Mouse (Mus musculus) forebrain, embryonic 15.5 days (tissue): ENCODE results near the gene Atg14. TPM values are rescaled to one million over a fixed set of nuclear protein-coding genes. Genes with fewer than 3 reads are reported as not detected.

Experiments
- ATAC-seq: fragments of 200-750 bp; cut with Nextera tagmentation; replicated peaks from 2 replicates; pipeline ENCODE4 v1.8.0; 2017; ENCODE audit warnings: mild to moderate bottlenecking, moderate TSS enrichment, moderate library complexity
- H3K27ac ChIP-seq: fragments of 300-500 bp; sonication (generic); replicated peaks from 2 replicates; pipeline ENCODE4 v1.5.1; 2015; ENCODE audit warnings: mild to moderate bottlenecking, inconsistent platforms
- H3K27me3 ChIP-seq: fragments of 300-500 bp; sonication (generic); 2 replicates; pipeline ENCODE4 v1.6.1; 2015; ENCODE audit warnings: inconsistent platforms
- H3K36me3 ChIP-seq: fragments of 300-500 bp; sonication (generic); 2 replicates; pipeline ENCODE4 v1.6.1; 2015; ENCODE audit warnings: mild to moderate bottlenecking, inconsistent platforms
- H3K4me1 ChIP-seq: fragments of 300-500 bp; sonication (generic); 2 replicates; pipeline ENCODE4 v1.6.1; 2015; ENCODE audit warnings: inconsistent platforms
- H3K4me2 ChIP-seq: fragments of 300-500 bp; sonication (generic); replicated peaks from 2 replicates; pipeline ENCODE4 v1.6.1; 2015; ENCODE audit warnings: mild to moderate bottlenecking, inconsistent platforms
- H3K4me3 ChIP-seq: fragments of 300-500 bp; sonication (generic); 2 replicates; pipeline ENCODE4 v1.5.1; 2015; ENCODE audit warnings: mild to moderate bottlenecking, inconsistent platforms
- H3K9ac ChIP-seq: fragments of 300-500 bp; sonication (generic); replicated peaks from 2 replicates; pipeline ENCODE4 v1.6.1; 2015; ENCODE audit warnings: mild to moderate bottlenecking, inconsistent platforms
- H3K9me3 ChIP-seq: fragments of 300-500 bp; sonication (generic); 2 replicates; pipeline ENCODE4 v1.6.1; 2016; ENCODE audit warnings: inconsistent platforms
- WGBS: fragments of 180-500 bp; shearing (Covaris S2); methylation state at CpG from one replicate; pipeline ENCODE4 v1.1.7; 2015; ENCODE audit warnings: mixed read lengths; 5-methylcytosine and 5-hydroxymethylcytosine counted together
- polyA plus RNA-seq: library from polyadenylated mRNA; unstranded; fragments of >200 nt; fragmentation: Nextera tagmentation; extraction: Ambion mirVana; gene quantifications from 2 replicates; pipeline ENCODE4 v1.2.1, GENCODE M21; 2015

Atg14 gene
- polyA plus RNA-seq, 1 experiment from 2014 or later = 21.8 TPM

DNA sequence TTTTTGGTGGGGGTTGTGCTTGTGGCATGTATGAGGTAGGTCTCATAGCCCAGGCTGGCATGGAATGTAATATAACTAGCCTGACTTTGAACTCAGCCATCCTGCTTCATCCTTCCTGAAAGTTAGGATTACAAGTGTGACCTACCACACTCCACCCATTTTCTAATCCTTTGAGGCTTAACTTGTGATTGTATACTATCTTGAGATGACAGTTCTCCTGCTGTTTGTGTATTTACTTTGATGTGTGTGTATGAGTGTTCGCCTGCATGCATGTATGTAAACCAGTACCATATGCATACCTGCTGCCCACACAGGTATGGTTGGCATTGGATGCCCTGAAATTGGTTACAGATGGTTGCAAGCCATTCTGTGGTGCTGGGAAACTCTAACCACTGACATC is 48.8 kb downstream of the Atg14 start:
- no peak overlapping the region for H3K9ac ChIP-seq
- no peak overlapping the region for H3K4me3 ChIP-seq
- no peak overlapping the region for H3K4me2 ChIP-seq
- H3K27ac ChIP-seq = no peak overlapping the region
- no peaks in the 10 kb centered on the region for H3K4me1 ChIP-seq
- no peaks in the 10 kb centered on the region for H3K36me3 ChIP-seq
- no peaks in the 10 kb centered on the region for H3K27me3 ChIP-seq
- no peak for ATAC-seq
- WGBS = 86% methylated on average over 1 of the region's 1 CpGs
- no peaks in the 10 kb centered on the region for H3K9me3 ChIP-seq

- Histone ChIP-seq H3K36me3 (no peaks in the 10 kb centered on the region), H3K9ac (no peak overlapping the region), H3K4me3 (no peak overlapping the region), H3K27ac (no peak overlapping the region), H3K27me3 (no peaks in the 10 kb centered on the region), H3K9me3 (no peaks in the 10 kb centered on the region), H3K4me2 (no peak overlapping the region), H3K4me1 (no peaks in the 10 kb centered on the region)
- WGBS = 85% methylated on average over 13 of the region's 13 CpGs
- ATAC-seq = no peak
Measured at GRCm38 (mm10) chr14:47520751-47521449, 49.5 kb downstream of the Atg14 start.

GRCm38 (mm10) chr14:47518619-47519018 is 51.8 kb downstream of the Atg14 start:
- Histone ChIP-seq H3K4me2 (no peak overlapping the region), H3K27me3 (no peaks in the 10 kb centered on the region), H3K4me3 (no peak overlapping the region), H3K4me1 (no peaks in the 10 kb centered on the region), H3K36me3 (no peaks in the 10 kb centered on the region), H3K27ac (no peak overlapping the region), H3K9ac (no peak overlapping the region), H3K9me3 (no peaks in the 10 kb centered on the region)
- WGBS = 92% methylated on average over 6 of the region's 6 CpGs
- no peak for ATAC-seq

- H3K27ac ChIP-seq = no peak overlapping the region
- no peaks in the 10 kb centered on the region for H3K9me3 ChIP-seq
- 96% methylated on average over 6 of the region's 6 CpGs for WGBS
- ATAC-seq = no peak
- H3K27me3 ChIP-seq = no peaks in the 10 kb centered on the region
- no peak overlapping the region for H3K4me3 ChIP-seq
- H3K4me1 ChIP-seq = no peaks in the 10 kb centered on the region
- no peak overlapping the region for H3K4me2 ChIP-seq
- no peaks in the 10 kb centered on the region for H3K36me3 ChIP-seq
- H3K9ac ChIP-seq = no peak overlapping the region
Measured at GRCm38 (mm10) chr14:47516755-47517154, 53.7 kb downstream of the Atg14 start.

DNA sequence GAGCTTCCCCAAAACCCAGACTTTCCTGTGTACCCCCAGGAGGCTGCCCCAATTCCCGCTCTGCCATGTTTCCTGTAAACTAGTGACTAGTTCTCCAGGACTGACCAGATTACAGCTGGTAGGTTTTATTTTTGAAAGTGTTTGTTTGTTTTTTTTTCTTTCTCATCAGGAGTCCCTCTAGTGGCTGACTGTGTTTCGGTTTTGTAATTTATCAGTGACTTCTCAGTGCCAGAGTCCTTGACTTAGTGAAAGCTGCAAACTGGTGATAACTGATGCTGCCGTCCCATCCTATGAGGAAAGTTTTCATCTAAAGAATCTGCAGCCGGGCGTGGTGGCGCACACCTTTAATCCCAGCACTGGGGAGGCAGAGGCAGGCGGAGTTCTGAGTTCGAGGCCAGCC is 54.8 kb downstream of the Atg14 start:
- ATAC-seq = no peak
- Histone ChIP-seq H3K4me2 (no peak overlapping the region), H3K36me3 (no peaks in the 10 kb centered on the region), H3K27me3 (no peaks in the 10 kb centered on the region), H3K9me3 (no peaks in the 10 kb centered on the region), H3K4me1 (no peaks in the 10 kb centered on the region), H3K9ac (no peak overlapping the region), H3K27ac (no peak overlapping the region), H3K4me3 (no peak overlapping the region)
- WGBS = 90% methylated on average over 8 of the region's 8 CpGs

- Histone ChIP-seq H3K4me2 (no peak overlapping the region), H3K36me3 (no peaks in the 10 kb centered on the region), H3K9me3 (no peaks in the 10 kb centered on the region), H3K27ac (no peak overlapping the region), H3K4me3 (no peak overlapping the region), H3K9ac (no peak overlapping the region), H3K4me1 (no peaks in the 10 kb centered on the region), H3K27me3 (no peaks in the 10 kb centered on the region)
- no peak for ATAC-seq
- WGBS = 55% methylated on average over 7 of the region's 7 CpGs
Measured at GRCm38 (mm10) chr14:47514816-47515453, 55.5 kb downstream of the Atg14 start.

GRCm38 (mm10) chr14:47513606-47514005 is 56.8 kb downstream of the Atg14 start:
- Histone ChIP-seq H3K9ac (no peak overlapping the region), H3K4me2 (no peak overlapping the region), H3K9me3 (no peaks in the 10 kb centered on the region), H3K4me3 (no peak overlapping the region), H3K4me1 (no peaks in the 10 kb centered on the region), H3K27me3 (no peaks in the 10 kb centered on the region), H3K27ac (no peak overlapping the region), H3K36me3 (no peaks in the 10 kb centered on the region)
- WGBS = 90% methylated on average over 3 of the region's 3 CpGs
- ATAC-seq = no peak

DNA sequence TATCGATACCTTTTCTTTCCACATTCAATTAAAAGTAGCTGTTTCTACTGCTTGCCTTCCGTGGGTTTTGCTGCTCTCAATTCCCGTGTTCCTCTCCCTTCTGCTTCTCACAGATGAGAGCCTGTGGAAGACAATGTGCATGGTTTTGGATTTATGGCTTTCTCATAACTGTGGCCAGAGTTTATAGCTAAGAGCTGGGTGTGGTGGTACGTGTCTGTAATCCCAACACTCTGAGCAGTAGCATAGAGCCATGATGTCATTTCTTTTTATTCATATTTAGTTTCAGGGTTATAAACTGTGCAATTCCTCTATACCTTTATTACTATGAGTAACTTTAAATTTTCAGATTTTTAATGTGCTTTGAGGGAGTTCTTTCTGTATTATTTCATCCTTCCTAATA is 60.2 kb downstream of the Atg14 start:
- Histone ChIP-seq H3K27ac (no peak overlapping the region), H3K4me1 (no peaks in the 10 kb centered on the region), H3K36me3 (no peaks in the 10 kb centered on the region), H3K4me3 (no peak overlapping the region), H3K9me3 (no peaks in the 10 kb centered on the region), H3K27me3 (no peaks in the 10 kb centered on the region), H3K4me2 (no peak overlapping the region), H3K9ac (no peak overlapping the region)
- 90% methylated on average over 4 of the region's 4 CpGs for WGBS
- ATAC-seq = no peak

- H3K36me3 ChIP-seq = no peaks in the 10 kb centered on the region
- H3K9me3 ChIP-seq = no peaks in the 10 kb centered on the region
- ATAC-seq = no peak
- no peaks in the 10 kb centered on the region for H3K4me1 ChIP-seq
- no peak overlapping the region for H3K4me3 ChIP-seq
- no peak overlapping the region for H3K9ac ChIP-seq
- no peaks in the 10 kb centered on the region for H3K27me3 ChIP-seq
- no peak overlapping the region for H3K4me2 ChIP-seq
- no peak overlapping the region for H3K27ac ChIP-seq
Measured at GRCm38 (mm10) chr14:47508035-47508434, 62.4 kb downstream of the Atg14 start.

DNA sequence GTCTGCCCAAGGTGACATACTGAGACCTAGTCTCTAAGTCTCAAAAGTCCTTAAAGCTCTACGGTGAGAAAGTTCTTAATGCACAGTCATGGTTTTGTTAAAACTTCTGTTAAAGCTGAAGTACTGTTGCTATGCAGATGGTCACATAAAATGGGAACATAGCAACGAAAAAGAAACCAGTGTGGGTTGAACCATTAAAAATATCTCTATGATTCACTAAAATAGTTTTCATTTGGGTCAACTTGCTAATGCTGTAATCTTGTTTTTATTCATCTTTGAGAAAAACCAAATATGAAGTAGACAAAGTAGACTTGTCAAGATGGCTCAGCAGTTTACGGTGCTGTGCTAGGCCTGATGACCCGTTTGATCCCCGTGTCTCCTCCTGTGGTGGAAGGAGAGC is 63.8 kb downstream of the Atg14 start:
- H3K9me3 ChIP-seq = no peaks in the 10 kb centered on the region
- WGBS = 97% methylated on average over 5 of the region's 5 CpGs
- H3K4me3 ChIP-seq = no peak overlapping the region
- no peak for ATAC-seq
- H3K27me3 ChIP-seq = no peaks in the 10 kb centered on the region
- no peak overlapping the region for H3K9ac ChIP-seq
- H3K27ac ChIP-seq = no peak overlapping the region
- H3K36me3 ChIP-seq = no peaks in the 10 kb centered on the region
- no peaks in the 10 kb centered on the region for H3K4me1 ChIP-seq
- no peak overlapping the region for H3K4me2 ChIP-seq

DNA sequence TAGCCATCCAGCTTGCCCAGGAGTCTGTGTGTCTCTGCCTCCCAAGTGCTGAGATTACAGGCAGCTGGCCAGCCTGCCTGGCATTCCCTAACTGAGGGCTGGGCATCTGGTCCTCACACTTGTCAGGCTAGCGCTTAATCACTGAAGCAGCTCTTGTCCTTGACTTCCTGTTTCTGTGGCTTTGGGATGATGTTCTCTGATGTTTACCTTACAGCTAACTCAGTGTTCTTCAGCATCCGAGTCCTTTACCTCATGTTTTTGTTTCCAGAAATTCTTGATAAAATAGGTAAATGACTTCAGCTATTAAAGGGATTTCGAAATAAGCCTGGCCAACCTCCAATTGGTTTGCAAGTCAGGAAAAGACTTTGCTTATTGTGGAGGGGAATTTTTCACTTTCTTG is 66.4 kb downstream of the Atg14 start:
- Histone ChIP-seq H3K4me3 (no peak overlapping the region), H3K36me3 (no peaks in the 10 kb centered on the region), H3K9ac (no peak overlapping the region), H3K4me1 (no peaks in the 10 kb centered on the region), H3K27ac (no peak overlapping the region), H3K27me3 (no peaks in the 10 kb centered on the region), H3K9me3 (no peaks in the 10 kb centered on the region), H3K4me2 (no peak overlapping the region)
- no peak for ATAC-seq
- WGBS = 91% methylated on average over 3 of the region's 3 CpGs

GRCm38 (mm10) chr14:47498632-47499031 is 71.8 kb downstream of the Atg14 start:
- H3K4me3 ChIP-seq = no peak overlapping the region
- WGBS = 58% methylated on average over 5 of the region's 5 CpGs
- no peaks in the 10 kb centered on the region for H3K36me3 ChIP-seq
- H3K9me3 ChIP-seq = no peaks in the 10 kb centered on the region
- H3K4me2 ChIP-seq = no peak overlapping the region
- no peak for ATAC-seq
- no peaks in the 10 kb centered on the region for H3K4me1 ChIP-seq
- no peak overlapping the region for H3K9ac ChIP-seq
- no peak overlapping the region for H3K27ac ChIP-seq
- H3K27me3 ChIP-seq = no peaks in the 10 kb centered on the region

DNA sequence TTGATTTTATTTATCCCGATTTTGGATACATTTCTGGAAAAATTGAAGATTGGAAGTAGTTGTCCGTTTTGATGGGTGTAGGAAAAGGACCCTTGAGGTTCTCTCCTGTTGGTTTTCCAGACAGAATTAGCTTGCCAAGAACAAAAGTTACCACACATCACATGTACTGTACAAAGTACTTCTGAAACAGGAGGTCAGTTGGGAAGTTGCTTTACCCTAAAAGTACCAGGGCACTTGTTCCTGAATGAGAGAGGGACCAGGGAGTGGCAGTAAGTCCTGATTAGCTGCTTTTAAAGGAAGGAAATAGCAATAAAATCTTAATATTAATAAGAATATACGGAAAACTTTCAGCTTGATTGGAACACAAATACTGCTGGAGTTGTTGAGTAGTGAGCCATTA is 73.3 kb downstream of the Atg14 start:
- Histone ChIP-seq H3K4me3 (no peak overlapping the region), H3K27ac (no peak overlapping the region), H3K9ac (no peak overlapping the region), H3K4me2 (no peak overlapping the region), H3K27me3 (no peaks in the 10 kb centered on the region), H3K36me3 (no peaks in the 10 kb centered on the region), H3K4me1 (no peaks in the 10 kb centered on the region), H3K9me3 (no peaks in the 10 kb centered on the region)
- no peak for ATAC-seq
- 82% methylated on average over 3 of the region's 3 CpGs for WGBS
